Mouse (Mus musculus) liver, postnatal 0 days (tissue): ENCODE data around the gene Ifna4.

Experiments
- CTCF ChIP-seq: sonication (generic); IDR thresholded peaks from 2 replicates; pipeline ENCODE4 v1.5.1; 2016; ENCODE audit warnings: antibody characterized with exemption, low read depth
- EP300 ChIP-seq: IDR thresholded peaks from 2 replicates; pipeline ENCODE4 v1.6.1; 2016; ENCODE audit warnings: antibody characterized with exemption, low read depth, mild to moderate bottlenecking

DNA sequence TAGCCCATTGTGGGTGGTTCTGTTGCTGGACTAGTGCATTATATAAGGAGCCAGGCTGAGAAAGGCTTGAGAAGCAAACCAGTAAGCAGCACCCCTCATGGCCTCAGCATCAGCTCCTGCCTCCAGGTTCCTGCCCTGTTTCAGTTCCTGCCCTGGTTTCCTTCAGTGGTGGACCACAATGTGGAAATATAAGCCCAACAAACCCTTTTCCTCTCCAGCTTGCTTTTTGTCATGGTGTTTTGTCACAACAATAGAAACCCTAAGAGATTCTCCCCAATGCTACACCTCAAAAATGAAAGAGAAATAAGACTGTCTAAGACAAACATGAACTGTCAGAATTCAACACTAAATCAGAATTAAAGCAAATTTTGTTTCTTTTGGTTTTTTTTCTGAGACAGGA, 17.6 kb downstream of the Ifna4 start:
- TF ChIP-seq EP300 (no peak), CTCF (no peak)
